Mouse (Mus musculus): ENCODE results near the gene Mettl26.

DNA sequence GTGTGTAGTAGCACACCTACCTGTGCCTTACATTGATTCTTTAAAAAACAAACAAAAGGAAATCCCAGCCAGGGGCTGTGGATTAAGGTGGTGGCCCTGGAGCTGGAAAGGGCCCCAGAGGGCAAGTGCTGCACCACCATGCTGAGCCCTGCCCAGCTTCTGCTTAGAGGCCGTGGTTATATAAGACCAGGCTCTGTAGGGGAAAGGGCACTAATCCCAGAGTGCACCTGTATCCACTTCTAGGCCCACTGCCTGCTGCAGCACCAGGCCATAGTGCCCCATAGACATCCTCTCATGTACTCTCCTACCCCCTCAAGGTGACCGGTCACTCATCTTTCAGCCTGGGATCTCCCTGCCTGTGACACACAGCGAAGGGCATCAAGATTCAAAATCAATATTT, 8.7 kb upstream of the Mettl26 start:
- TF ChIP-seq CTCF (IDR thresholded peaks at IDR 0.05; ENCODE audit: insufficient read depth, low read length) = no peak
- no peak for TF ChIP-seq POLR2A (IDR thresholded peaks at IDR 0.05; ENCODE audit: borderline replicate concordance, extremely low read depth, low read depth, low read length)

Measured in lung, adult 2 months (tissue).